Mouse (Mus musculus) kidney, postnatal 14 days (tissue): Measurements from ENCODE around the gene Ak9.

Source experiments
- DNase-seq: peaks from one replicate; pipeline ENCODE4 v3.0.0; 2022; ENCODE audit warnings: mixed read lengths

Gene Ak9

GRCm38 (mm10) chr10:41303639-41304444 is at the start of gene Ak9:
TSS of gene Ak9 (plus strand) at chr10:41303980.
- DNase-seq: peak; percentile 93

DNA sequence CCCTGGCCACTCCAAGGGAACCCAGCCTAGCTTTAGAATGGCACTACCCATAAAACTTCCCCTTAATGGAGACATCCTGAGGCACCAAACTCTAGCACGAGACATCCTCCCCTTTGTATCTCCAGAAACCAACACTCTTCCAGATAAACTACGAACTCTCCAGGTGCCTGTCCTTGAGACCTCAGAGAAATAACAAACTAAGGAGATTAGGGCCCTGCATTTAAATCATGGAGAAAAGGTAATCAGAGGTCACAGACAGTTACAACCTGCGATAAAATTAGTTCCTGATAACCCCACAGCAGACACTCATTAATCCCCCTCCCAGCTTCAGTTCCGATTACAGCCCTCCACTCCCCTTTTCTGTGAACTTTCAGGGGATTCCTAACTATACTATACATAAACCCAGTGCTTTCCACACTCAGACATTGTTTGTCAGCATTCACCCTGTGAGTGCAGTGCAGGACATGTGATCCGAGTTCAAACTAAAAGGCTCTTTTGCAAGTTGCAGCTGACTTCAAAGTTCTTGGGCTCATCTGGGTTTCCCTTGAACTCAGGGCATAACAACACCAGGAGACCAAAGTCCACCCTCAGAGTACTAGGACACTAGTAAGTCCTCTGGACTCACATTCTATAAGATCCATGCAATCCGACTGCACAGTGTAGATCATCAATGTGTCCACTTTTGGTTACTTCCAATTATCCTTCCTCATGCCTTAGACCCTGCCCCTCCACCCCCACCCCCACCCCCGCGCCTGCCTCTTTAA is 43.4 kb upstream of the Ak9 start:
- DNase-seq: no peak

DNA sequence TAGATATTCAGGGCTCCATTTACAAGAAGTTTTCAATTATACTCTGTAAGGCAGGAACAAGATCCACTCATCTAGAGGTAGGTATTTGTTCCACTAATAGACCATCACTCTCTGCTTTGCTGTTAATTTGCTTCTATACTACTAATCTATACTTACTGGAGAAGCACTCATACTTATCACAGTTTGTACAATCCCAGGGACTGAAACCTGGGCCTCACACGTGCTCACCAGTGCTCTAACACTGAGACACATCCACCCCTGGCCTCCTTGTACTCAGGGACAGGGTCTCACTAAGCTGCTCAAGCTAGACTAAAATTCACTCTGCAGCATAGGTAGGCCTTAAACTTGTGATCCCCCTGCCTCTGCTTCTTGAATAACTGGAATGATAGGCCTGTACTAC is 42.6 kb upstream of the Ak9 start:
- no peak for DNase-seq

DNA sequence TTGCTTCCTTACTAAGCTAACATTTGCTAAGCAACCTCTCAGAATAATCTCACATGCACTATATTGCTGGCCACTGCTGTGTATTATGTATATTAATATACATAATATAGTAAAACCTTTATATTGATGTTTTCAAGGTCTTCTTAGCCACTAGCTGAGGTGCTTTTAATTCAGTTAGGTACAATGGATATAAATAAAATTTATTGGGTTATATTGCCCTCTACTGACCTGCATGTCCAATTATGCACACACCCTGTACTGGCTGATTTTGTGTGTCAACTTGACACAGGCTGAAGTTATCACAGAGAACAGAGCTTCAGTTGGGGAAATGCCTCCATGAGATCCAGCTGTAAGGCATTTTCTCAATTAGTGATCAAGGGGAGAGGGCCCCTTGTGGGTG is 41.9 kb upstream of the Ak9 start:
- DNase-seq: no peak

DNA sequence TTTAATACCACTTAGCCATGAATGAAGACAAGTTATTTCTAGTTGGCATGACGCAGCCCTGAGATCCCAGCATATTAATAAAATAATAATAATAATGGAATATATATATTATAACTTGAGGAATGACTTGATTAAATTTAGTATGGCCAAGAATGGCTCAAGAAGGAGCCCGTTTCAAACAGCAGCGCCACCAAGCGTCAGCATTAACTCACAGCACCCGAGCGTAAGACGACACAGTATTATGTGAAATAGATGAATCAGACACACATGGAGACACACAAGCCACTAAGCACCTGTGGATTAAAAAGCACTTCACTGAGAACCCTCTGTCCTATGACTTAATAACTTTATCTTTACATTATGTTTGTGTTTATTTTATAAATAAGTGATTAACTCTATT is 31.9 kb upstream of the Ak9 start:
- no peak for DNase-seq

DNA sequence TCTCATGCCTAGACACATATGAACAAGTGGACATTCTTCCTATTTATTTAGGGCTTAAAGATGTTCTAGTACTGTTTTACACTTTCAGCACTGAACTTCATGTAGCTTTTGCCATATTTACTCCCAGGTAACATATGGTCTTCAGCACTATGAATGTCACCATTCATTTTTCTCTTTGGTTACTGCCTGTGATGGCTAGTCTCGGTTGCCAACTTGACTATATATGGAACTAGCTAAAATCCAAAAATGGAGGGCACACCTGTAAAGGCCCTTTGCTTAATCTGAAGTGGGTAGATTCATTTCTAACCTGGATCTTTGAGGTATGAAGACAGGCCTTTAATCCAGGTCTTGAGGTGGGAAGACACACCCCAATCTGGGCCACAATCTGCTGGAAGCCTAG is 28.9 kb upstream of the Ak9 start:
- no peak for DNase-seq

DNA sequence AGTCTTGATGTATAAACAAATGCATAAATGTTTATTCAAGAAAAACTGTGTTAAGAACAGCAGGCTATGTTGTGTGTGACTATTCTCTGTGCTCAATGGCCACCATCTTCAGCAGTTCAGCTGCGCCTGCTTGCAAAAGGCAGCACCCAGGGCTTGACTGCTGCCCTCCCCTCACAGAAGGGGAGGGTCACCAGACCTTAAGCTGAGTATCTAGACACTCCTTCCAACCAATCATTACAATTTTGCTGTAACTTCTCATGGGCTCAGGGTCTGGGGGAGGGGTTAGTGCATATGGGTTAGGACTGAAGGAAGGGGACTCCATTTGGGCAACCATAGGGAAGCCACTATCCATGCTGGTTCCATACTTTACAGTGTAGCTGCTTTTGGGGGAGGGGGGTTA is 25.0 kb upstream of the Ak9 start:
- no peak for DNase-seq

- DNase-seq: no peak
Observed at GRCm38 (mm10) chr10:41280177-41280576, 23.6 kb upstream of the Ak9 start.

DNA sequence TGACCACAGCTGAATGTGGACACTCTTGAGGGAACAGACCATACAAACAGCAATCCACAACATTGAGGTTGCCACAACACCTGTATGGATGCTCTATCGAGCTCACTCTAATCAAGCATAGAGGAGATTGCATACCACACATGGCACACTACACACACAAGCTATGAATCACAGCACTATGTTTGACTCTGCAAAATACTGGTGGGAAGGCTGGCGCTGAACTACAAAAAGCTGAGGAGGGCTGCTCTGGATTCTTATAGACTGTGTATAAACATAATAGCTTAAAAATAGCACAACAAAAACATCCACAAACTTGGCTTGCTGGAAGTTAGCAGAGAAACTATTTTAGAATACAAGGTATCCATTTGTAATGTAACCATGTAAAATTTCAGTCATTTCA is 23.0 kb upstream of the Ak9 start:
- no peak for DNase-seq

- DNase-seq: no peak
Observed at GRCm38 (mm10) chr10:41282086-41282485, 21.7 kb upstream of the Ak9 start.

DNA sequence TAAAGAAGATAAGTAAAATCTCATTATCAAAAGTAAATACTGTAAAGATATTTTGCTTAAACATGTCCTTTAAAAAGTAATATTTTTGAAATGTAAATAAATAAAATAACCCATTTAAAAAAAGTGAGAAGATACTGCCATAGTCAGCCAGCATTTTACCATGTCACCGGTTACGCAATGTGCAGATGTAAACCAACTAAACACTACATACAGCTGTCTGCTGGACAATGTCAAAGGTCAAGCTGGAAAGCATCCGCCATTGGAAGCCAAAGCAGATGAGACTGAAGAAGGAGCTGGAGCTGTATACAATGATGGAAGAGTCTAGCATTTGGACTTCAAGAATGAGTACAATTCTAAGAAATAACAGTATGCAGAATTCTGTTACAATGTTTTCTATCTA is 16.2 kb upstream of the Ak9 start:
- DNase-seq: no peak

- DNase-seq: no peak
Observed at GRCm38 (mm10) chr10:41288074-41288473, 15.7 kb upstream of the Ak9 start.

DNA sequence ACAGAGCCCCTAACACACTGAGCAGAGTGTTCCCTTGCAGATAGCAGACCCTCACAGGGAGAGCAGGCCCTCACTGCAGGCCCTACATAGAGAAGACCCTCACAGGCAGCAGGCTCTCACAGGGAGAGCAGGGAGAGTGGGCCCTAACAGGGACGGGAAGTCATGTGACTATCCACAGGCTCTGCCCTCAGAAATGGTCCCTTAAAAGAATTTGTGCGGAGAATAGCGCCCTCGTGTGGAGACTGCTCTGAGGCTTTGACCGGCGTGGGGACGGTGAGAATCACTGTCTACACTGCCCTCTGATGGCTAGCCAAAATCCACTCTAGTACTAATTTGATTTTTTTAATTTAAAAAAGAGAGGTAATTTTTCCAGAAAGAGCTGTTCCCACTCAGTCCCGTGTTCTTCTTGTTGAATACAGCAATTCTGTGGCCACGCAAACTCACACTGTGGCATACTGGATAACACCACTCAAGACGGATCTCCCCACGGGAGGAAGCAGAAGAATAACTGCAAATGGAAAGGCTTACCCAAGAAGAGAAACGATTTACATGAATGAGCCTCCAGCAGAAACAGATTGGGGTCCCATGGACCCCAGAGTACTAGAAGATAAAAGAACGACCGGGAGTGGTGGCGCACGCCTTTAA is 14.9 kb upstream of the Ak9 start:
- peak; percentile 83 for DNase-seq

GRCm38 (mm10) chr10:41291021-41291420 is 12.8 kb upstream of the Ak9 start:
- no peak for DNase-seq

DNA sequence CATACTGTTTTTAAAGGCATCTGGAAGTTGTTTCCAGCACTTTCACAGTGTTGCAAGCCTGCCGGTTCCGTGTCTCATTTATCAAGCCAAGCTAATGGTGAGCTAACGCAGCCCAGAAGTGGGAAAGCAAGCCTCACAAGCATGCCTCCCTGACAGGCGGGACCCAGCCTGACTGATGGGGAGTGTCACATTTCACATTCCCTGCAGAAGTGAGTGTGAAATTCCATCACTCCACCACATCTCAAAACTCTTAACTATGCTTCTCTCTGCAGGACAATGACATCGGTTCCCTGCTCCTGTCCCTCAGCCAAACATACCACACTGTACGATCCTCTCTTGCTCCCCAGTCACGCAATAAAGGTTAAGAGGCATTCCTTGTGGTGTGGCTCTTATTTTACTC is 10.8 kb upstream of the Ak9 start:
- DNase-seq: peak; percentile 10

DNA sequence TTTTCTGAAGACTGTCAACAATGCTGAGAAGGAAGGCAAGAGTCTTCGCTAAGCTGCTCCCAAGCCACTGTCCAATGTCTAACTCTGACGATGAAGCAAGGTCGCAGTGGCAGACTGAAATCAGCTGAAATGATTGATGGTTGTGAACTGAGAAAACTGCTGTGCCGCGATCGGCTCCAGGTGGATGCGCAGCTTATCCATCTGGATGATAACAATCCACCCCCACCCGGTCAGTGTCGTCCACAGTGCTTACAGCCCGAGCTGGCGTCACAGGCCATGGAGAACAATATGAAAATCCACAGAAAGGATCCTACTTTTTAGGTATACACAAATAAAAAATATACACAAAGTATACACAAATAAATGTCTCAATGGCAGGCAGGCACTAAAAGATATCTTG is 9.0 kb upstream of the Ak9 start:
- DNase-seq: no peak

GRCm38 (mm10) chr10:41295145-41295544 is 8.6 kb upstream of the Ak9 start:
- no peak for DNase-seq

DNA sequence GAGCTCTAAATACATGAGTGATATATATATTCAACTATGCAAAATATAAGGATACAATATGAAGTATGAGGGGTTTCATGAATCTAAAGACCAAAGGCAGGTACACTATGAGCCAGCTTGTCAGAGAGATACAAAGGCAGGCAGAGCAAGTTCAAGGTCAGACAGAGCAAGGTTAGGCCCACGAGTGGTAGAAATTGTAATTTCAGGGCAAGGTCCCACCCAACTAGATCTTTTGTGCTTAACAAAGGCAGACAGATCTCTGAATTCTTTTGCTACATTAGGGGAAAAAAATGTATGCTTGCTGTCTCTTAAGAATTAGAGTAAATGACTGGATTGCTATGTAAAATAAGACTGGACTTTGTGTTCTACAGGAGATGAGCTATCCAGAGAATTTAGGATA is 3.6 kb upstream of the Ak9 start:
- no peak for DNase-seq

GRCm38 (mm10) chr10:41302689-41303431 is 920 bp upstream of the Ak9 start, which contains the start of gene Fig4:
TSS of gene Fig4 (minus strand) at chr10:41303260.
- peak; percentile 91 for DNase-seq

DNA sequence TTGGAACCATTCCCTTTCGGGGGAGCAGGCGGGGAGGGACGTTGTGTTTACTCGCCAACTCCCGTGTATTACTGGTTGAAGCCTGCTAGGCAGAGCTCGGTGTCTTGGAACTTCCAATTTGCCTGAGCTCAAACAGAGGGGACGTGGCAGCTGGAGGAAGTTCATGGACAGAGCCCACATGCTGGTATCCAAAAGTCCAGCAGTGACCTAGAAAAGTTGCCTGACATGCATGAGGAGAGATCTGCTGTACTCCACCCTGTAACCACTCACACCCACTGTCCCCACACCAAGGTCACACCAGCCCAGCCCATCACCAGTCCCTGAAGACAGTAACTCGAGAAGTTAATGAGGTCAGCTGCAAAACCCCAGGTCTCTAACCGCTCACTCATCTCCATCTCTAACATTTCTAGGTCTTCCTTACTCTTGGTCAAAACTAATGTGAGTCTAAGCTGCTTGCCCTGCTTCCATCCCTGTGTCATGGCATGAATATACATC is 1.2 kb downstream of the Ak9 start:
- no peak for DNase-seq

DNA sequence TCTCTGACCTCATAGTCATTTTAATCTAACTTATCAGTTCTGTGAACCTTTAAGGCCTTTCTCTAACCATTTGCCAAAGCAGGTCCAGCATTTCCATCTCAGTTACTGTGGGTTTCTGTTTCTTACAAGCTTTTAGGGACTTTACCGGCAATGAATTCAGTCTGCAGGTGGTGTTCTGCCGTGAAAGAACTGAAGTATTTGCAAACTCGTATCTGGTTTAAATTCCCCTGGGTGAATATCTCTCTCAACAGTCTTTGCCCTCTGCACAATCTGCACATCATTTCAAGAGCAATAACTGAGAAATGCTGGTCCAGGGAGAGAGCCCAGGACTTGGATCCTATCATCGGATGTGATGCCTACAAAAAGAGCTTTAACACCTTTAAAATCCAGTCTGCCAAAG is 4.4 kb downstream of the Ak9 start:
- no peak for DNase-seq

DNA sequence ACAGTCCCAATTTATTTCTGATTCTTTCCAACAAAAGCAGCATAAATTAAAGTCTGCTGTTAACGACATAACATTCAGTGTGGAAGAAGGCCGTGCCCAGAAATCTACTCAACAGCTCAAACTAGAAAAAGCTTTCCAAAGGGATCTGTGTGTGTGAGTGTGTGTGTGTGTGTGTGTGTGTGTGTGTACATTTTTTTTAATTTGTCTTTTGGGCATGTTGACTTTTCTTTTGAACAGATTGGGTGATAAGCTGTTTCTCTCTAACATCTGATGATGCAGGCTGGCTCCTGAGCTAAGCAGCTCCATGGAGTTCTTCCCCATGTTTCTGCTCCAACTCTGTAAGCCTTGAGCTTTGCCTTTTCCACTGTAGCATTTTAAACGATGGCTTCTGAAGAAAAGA is 12.1 kb downstream of the Ak9 start:
- DNase-seq: no peak

DNA sequence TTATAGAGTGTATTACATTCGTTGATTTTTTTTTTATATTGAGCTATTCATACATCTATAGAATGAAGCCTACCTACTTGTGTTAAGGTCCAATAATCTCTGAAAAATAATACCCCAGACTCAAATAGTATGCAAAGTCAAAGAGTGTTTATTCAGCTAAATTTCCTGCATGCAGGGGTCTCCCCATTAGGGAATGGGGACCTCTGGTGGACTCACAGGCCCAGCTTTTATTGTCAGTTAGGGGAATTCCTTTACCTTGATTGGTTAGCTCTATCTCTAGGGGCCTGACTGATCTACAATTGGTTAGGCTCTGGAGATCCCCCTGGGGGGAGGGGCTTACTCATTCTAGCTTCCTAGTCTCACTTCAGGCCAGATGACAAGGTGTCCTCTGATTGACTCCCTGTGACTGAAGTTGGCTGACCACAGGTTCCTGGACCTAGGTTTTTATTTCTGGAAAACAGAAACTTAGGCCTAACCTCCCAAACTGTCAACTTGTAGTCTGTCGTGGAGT is 28.8 kb downstream of the Ak9 start:
- no peak for DNase-seq
